Mouse (Mus musculus): ENCODE results near the gene Hibadh.

Gene Hibadh

DNA sequence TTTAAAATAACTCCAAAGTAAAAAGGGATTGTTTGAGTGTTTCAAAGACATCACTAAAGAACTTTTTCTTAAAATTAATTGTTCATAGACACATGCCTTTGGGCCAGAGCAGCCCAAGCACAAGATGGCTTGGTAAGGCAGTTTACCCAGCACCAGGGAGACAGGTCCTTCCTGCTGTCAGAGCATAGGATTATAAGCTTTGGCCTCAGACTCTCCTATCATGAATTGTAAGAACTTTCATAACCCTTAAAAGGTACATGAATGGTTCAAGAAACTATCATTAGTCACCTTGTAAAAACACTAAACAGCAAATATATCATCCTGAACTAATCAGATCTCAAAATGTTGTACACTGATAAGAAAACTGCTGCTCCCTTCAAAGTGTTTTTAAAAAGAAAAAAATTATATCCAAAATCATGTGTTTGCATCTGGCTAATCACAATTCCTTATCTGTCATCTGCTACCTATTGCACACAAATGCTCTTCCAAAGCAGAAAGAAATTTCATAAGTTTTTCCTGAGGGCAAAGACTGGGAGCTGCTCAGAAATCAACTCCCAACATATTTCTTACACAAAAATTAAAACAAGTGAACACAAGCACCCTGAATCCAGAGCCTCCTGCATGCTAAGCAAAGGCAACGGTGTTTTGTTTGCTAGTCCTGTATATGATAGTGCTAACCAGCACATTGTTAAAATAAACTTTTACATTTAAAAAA, 1.6 kb downstream of the Hibadh start:
- no peak for DNase-seq

DNA sequence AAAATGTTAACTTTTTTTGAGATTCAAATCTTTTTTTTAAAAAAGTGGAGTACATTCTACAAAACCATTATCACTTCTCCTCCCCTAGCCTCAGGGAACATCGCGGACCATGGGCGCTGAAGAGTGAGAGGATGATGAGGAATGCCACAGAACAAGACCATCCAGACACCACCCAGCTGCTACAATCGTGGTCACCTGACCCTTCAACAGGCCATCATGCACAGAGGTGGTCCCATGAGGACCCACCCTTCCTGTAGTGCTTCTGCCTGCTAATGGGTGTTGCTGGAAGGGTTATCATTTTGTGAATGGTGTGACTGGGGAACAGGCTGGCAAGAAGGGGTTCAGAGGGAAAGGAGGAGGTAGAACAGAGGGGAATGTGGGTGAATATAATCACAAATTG, 2.9 kb downstream of the Hibadh start:
- no peak for DNase-seq

DNA sequence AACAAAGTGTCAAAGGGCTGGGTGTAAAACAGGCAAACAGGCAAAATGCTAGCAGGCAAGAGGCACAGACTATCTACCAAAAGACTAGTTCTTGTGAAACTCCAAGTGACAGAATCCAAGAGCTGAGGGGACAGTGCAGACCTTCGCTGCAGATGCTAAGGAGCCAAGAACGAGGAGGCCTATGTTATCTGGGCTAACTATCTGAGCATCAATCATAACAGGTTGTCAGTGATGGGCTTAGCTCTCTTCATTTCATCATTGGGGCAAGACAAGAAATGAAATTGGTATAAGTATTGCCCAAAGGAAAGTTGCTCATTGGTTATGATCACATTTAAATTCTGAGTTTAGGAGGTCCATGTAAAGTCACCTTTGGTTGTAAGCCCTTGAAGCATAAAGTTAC, 4.8 kb downstream of the Hibadh start:
- no peak for DNase-seq

DNA sequence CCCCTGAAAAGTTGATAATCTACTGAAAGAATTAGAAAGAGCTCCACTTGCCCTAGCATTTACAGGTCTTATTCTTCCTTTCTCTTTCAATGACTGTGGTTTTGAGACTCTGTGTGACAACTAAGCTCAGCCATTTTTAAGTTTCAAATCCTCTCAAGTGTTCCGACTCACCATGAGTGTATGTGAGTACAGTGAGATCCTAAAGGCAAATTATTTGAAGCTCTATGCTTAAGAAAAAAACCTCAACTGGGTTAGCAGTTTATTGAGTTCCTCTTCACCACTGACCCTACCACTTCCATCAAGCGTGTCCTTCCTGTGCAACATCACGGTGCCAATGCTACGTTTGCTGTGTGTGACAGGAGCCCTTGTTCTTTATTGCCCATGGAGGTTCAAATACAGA, 9.6 kb downstream of the Hibadh start:
- no peak for DNase-seq

DNA sequence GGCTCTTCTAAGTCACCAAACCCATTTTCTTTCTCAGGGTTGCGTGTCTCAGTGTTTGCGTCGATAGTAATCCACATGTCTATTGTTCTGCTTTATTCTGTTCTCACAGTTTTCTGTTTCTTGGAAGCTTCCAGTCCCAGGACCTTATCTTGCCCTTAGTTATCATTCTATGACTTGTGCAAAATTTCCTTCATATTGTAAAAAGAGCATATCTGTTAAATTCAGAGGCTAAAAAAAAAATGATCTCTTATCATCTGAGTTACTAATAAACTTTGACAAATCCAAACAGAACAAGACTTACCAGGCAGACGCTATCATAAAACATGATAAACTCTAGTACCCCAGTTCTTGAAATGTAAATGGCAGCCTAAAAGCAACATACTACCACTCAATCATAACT, 11.0 kb downstream of the Hibadh start:
- no peak for DNase-seq

DNA sequence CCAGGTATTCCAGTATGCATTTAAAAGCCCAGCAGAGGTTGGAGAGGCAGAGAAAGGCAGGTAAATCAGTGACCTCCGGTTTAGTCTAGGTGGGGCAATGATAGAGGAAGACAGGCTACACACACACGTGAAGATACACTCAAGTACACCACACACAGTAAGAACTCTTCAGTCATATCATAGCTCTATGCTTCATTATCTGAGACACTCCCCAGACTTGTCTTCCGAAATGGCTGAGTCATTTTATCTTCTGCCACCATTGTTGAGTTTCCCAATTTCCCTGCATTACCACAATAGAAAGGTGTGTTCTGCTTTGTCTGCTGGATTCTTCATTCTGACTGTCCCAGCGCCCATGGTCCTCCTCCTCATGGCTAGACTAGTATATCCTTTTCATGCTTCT, 13.5 kb downstream of the Hibadh start:
- DNase-seq = no peak

DNA sequence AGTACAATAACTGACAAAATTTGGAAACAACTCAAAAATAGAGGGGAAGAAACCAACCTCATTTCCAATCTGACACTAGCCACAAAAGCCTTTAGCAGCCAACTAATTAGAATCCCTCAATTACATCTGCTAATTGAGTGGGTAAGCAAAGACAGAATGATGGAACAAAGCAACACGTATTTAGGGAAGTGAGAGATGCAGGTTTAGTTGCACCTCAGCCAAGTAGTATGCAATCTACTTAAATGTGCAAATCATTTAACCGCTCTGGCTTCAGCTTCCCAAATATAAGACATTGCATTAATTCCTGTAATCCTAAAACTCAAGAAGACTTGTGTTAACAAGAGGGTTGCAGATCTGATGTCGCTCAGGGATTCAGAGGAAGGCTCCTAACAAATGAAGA, 16.4 kb downstream of the Hibadh start:
- no peak for DNase-seq

DNA sequence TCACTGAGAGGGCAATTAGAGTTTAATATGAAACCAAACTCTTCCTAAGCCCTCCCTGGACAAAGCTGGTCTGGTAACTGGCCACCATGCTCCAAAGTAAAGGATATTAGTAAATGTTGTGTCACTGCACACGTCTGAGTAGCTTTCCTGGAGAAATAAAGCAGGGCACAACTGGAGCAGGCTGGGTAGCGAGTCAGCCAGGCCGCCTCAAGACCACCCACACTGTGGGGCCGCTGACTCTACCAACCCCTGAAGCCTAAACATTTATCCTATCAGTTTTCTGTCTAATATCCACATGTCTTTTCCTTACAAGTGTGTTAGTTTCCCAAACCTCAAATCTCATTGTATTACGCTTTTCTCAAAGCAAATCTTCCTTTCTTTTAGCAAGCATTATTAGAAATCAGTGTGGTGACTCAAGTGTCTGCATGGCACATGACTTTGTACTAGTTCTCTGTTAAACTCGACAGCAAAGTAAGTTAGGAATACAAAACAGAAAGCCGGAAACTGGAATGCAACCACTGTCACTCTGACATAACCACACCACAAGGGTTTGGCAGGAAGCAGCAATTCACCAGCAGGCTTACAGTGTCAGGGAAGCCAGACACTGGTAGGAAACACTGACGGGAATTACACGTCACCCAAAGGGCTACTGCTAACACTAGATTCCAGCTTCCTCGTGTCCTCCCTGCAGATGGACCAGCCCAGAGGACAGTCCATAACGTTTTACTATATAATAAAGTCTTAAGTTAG, 18.3 kb downstream of the Hibadh start:
- no peak for DNase-seq

DNA sequence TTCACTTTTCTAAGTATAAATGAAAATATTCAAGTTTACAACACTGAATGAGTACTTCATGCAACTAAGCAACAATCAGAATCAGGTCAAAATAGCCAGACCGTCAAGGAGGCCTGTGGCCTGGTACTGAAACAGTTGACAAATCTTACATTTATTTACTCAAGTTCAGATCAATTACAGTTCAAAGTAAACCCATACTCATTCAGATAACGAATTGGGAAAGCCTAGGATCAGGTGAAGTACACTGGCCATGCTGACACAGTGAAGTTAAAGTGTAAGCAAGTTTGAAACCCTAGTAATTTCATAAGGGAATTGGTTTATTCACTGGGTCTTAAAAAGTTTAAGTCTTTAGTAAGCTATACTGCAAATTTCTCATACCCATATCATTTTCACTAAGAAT, 20.1 kb downstream of the Hibadh start:
- no peak for DNase-seq

DNA sequence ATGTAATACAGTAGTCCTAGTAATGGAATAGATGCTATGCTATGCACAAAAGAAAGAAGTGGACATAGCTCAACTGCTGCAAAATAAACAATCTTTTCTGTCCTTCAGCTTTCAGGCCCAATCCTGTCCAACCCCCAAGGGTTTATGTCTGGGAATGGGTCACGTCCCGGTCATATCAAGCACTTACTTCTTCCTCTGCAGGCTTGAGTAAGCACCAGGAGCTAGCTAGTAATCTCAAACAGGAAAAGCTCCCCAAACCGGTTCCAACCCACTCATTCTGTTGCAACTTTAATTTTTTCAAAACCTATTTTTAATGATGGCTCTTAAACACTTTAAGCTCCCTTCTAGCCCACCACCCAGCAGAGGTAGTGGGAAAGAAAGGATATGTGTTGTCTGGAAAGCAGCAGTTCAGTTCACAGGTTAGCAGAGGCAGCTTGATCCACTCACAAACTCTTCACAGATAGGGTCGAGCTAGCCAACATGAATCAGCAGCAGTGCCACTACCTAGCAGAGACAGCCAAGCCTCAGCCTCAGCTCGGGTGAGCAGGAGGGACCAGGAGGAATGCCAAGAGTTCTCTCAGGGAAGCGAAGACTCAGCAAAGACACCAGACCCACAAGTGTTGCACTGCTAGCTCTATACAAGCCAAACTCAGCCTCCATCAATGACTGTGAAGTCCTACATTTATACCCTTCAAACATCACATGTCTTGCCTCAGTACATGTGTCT, 30.4 kb downstream of the Hibadh start:
- peak; percentile 34 for DNase-seq

DNA sequence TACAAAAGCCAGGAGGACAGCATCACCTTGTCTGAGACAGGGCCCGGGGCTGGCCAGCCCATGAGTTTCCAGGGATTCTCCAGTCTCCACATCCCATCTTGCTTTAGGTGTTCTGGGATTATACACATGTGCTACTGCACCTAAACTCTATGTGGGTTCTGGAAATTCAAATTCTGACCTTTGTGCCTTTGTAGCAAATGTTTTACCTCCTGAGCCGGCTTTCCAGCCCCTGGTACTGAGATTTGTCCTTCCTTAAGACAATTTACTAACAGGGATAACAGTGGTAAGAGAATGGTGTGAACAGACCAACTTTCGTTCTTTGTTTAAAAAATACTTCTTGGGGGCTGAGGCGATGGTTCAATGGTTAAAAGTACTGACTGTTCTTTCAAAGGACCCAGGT, 32.1 kb downstream of the Hibadh start:
- DNase-seq = no peak

DNA sequence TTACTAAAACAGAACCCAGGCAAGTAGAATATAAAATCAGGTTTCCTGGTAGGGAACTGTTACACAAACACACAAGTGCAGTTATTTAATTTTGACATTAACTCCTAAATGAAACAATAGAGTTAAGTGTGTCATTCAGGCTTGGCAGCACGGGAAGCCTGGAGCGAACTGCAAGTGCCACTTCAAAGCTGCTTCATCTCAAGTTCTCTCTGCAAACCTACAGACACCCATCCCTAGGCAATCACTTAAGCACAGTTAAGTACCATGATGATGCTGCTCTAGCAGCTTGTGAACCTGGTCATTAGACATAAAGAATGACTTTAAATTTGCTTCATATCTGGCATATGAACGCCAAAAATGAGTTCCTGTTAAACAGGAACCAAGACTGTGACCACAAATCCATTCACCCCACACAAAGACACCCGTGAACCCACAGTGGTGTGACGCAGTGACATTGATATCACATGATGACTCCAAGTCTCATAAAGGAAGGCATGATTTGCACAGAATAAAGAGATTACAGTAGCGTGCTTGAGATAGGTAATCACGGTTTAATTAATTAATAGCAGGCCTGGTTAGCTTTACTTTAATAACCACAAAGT, 33.3 kb downstream of the Hibadh start:
- DNase-seq = no peak

DNA sequence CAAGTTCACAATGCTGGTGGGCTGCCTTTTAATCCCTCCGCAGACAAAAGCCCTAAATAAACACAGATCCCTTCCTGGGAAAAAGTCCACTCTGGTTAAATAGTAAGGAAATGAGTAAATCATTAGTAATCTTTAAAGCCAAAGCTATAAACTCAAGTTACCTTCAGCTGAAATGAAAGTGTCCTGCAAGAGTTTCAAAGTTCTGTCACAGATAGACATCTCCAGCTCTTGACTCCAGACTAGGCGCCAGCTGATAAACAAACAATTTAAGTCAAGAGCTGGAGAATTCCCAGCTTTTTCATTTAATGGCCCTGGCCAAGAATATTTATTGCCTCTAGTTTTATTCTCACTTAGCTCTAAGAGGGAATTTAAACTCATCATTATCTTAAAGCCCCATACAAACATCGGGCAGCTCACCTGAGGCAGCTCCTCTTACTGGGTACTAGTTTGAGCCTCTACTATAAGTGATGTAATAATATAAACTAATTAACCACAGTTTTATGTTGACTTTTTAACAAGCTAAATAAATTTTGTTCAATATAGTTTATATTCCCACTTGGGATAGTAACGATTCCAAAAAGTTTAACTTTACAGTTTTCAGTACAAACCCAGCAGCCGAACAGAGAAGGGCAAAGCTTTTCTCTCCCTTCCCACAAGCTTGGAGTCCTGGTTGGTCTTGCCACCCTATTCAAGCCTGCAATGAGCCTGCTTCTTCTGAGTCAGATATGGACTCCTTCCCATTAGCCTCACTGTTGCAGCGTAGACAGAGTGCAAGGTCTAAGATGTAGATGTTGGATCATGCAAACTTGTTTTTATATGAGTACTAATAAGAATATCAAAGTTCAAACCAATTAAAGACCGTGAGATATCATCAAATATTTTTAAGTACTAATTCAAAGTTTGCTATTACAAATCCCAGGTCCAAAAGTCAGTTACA, 38.2 kb downstream of the Hibadh start:
- DNase-seq = no peak

DNA sequence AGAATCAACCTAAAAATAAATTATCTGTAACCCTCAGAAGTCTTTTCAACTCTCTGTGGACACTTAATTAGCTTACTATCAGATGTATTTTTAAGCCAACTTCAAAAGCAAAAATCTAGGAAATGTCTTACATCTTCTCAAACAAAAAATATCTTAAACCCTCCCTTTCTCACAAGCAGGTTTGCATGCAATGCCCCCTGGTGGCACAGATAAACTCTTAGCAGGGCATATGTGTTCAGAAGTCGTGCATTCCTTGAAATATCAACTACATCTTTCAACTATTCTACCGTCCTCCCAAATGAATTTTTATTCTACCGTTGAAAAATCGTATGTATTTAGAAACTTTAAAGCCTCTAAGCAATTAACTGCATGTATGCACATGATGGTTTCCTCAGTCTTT, 39.1 kb downstream of the Hibadh start:
- DNase-seq = peak; percentile 41

DNA sequence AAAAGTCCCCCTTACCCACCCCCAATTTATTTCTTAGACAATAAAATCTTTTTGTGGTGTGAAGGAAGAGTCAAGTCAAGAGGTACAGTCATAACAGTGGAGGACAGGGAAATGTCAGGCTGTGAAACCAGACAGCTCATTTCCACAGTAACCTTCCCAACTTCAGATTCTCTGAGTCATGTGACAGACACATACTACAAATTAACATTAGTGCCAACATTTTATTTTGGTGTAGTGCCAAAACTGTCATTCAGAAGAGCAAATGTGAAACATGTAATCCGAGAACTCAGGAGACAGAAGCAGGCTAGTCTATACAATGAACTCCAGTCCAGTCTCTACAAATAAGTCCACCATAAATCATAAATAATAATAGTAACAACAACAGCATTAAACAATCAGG, 45.4 kb downstream of the Hibadh start:
- DNase-seq = no peak

DNA sequence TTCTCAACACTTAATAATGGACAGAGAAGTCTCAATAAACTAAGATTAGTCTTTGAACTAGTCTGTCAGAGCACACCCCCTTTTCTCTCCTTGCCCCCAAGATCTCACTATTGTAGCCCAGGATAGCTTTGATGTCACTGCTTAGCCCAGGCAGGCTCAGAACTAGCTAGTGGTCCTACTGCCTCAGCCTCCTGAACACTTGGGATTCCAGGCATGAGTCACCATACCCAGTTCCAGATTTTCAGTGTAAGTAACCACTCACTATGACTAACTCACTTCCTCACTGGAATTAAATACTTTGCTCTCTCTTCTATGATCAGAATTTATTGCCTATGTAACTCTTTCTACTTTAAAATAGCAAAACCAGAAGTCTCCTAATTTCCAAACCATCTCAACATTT, 53.6 kb downstream of the Hibadh start:
- no peak for DNase-seq

DNA sequence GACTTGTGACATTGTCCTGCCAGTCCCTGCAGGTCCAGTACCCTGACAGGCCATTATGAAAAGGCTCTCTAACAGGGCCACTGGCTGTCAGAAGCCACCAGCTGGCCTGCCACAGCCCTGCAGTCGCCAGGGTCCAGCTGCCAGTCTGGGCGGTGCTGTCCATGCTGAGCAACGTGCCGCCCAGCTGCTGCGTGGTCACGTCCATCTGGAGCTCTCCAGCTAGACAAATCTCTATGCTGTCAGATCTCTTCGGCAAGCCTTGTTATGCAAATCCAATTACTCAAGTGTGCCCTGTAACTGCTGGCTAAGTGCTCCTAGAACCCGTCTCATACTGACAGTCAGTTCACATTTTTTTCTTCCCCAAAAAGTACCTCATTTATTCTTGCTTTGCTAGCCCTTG, 55.8 kb downstream of the Hibadh start:
- peak; percentile 22 for DNase-seq

DNA sequence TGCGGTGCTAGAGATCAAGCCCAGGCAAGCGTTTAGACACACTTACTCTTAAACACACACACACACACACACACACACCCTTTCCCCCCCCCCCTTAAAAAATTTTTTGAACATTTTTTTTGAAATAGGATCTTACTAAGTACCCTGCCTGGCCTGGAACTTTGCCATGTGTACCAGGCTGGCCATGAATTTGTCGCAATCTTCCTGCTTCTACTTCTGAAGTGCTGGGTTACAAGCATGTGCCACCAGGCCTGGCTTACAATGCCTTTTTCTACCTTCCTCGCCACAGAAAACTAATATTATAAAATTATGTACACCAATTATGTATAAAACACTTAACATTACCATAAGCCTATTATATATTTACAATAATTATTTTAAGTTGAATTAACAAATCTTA, 59.1 kb downstream of the Hibadh start:
- DNase-seq = no peak

DNA sequence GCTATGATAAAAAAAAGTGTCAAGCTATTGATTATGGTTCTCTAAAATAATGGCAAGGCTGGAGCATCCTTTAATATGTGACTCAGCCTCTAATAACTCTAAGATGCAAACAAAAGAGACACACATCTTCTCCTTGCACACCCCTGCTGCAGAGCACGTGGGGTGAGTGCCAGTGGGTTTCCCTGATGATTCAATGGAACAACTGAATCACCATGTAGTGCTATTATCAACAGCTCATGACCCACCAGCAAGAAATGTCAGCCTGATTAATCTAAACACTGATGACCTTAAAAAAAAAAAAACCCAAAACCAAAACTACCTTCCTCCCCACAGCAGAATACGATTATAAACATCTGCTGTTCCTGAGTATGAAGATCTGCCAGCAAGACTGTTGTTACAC, 61.9 kb downstream of the Hibadh start:
- no peak for DNase-seq

DNA sequence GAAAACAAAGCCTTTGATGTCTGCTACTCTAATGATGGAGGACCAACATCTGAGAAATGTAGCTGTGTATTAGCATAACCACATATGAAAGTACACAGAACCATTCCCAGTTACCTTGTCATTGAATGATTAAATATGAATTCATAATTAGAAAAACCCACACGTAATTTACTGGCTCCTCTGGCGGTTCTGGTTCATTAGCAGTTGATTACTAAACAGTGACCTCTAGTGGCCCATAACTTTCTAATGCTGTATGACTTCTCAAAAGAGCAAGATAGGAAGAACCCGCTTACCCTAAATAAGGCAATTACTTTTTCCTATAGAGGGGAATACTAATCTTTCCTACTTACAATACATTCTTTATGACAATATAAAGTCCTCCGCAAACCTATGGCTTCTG, 62.9 kb downstream of the Hibadh start:
- DNase-seq = no peak

DNA sequence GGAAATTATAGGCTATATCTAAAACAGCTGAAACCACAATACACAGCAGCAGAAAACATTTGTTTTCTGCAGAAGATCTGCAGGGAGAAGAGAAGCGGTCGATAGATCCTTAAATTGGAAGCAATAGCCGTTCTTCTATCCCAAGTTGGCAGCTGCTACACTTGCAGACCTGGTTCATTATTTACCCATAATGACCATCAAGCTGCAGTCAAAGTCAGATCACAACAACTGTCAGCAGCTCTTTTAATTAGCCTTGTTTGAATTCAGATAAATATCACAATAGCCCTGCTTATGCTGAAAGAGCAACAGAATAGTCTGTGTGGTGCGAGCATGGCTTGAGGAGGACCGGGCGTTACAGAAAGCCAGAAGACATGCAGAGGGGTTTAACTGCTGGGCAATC, 71.5 kb downstream of the Hibadh start:
- DNase-seq = no peak

Measured in kidney, adult 18-20 months (tissue).